Comparison of ENCODE assay signal across 25 mouse cellular contexts in the genomic region with DNA sequence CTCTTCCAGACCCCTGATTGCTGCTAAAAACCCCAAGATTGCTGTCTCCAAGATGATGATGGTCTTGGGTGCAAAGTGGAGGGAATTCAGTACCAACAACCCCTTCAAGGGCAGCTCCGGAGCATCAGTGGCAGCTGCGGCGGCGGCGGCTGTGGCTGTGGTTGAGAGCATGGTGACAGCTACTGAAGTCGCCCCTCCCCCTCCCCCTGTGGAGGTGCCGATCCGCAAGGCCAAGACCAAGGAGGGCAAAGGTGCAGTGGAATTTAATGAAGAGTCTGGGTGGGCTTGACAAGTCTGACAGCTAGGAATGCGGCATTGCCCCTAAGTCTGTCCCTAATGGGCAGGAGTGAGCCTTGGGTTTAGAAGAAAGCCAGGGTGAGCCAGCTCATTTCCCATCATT. TPM values are rescaled to one million over a fixed set of nuclear protein-coding genes. Genes with fewer than 3 reads are reported as not detected.
DNase-seq lines count a peak whose midpoint lies in the region; ATAC-seq and TF ChIP-seq lines count a peak whose summit lies in the region.
"Had no signal": no experiment of that assay in that cellular context is flagged by ENCODE, and none has a peak within 500 bp of the region (broad histone marks: within the 10 kb centered on the region; RNA-seq: fewer than 3 reads in every experiment).

No protein-coding gene starts in this region.

- TF ChIP-seq CTCF in liver, postnatal 0 days (IDR thresholded peaks at IDR 0.05; ENCODE audit: low read depth) = no peak
- no peak for TF ChIP-seq CTCF in E14TG2a.4 (conservative IDR thresholded peaks at IDR 0.05; ENCODE audit: low read length)

- H3K36me3 ChIP-seq in liver, embryonic 13.5 days = peaks cover 81% of the 10 kb centered on the region
- peaks cover 72% of the 10 kb centered on the region for H3K36me3 ChIP-seq in liver, postnatal 0 days (replicated peaks; ENCODE audit: insufficient read depth, low read length)
- peaks cover 94% of the 10 kb centered on the region for H3K36me3 ChIP-seq in E14TG2a.4 (ENCODE audit: insufficient read depth, low read length)
- peaks cover 54% of the 10 kb centered on the region for H3K36me3 ChIP-seq in limb, embryonic 11.5 days (ENCODE audit: control insufficient read depth, insufficient read depth, low read length)

- WGBS in liver, embryonic 13.5 days (ENCODE audit: insufficient replicate concordance) = 86% methylated on average over 9 of the region's 9 CpGs
- WGBS in liver, postnatal 0 days (ENCODE audit: insufficient replicate concordance) = 91% methylated on average over 9 of the region's 9 CpGs
- WGBS in limb, embryonic 11.5 days = 66% methylated on average over 9 of the region's 9 CpGs

- H3K27ac ChIP-seq in liver, embryonic 13.5 days = peak overlapping the region; percentile 34
- H3K27ac ChIP-seq in liver, postnatal 0 days (ENCODE audit: low read depth) = no peak overlapping the region
- H3K27ac ChIP-seq in limb, embryonic 11.5 days (replicated peaks; ENCODE audit: low read depth, low read length) = no peak overlapping the region
- H3K27ac ChIP-seq: embryonic facial prominence, embryonic 12.5 days; embryonic facial prominence, embryonic 15.5 days; gastrocnemius, adult 2 months; hindbrain, embryonic 14.5 days had no signal

- no peak overlapping the region for H3K4me2 ChIP-seq in liver, embryonic 13.5 days
- H3K4me2 ChIP-seq in liver, postnatal 0 days (ENCODE audit: low read depth, low read length) = no peak overlapping the region
- no peak overlapping the region for H3K4me2 ChIP-seq in limb, embryonic 11.5 days (ENCODE audit: low read depth, severe bottlenecking)
- H3K4me2 ChIP-seq: embryonic facial prominence, embryonic 12.5 days; embryonic facial prominence, embryonic 15.5 days; heart, embryonic 12.5 days; hindbrain, embryonic 14.5 days had no signal

- peaks cover 71% of the 10 kb centered on the region for H3K4me1 ChIP-seq in liver, embryonic 13.5 days (replicated peaks)
- H3K4me1 ChIP-seq in liver, postnatal 0 days (ENCODE audit: insufficient read depth) = peaks cover 32% of the 10 kb centered on the region
- peaks cover 54% of the 10 kb centered on the region for H3K4me1 ChIP-seq in E14TG2a.4 (replicated peaks; ENCODE audit: low read depth, low read length)
- peaks cover 26% of the 10 kb centered on the region for H3K4me1 ChIP-seq in limb, embryonic 11.5 days (ENCODE audit: control insufficient read depth, insufficient read depth, low read length)

- no peak overlapping the region for H3K9ac ChIP-seq in liver, embryonic 13.5 days
- H3K9ac ChIP-seq in liver, postnatal 0 days (replicated peaks) = no peak overlapping the region
- H3K9ac ChIP-seq in limb, embryonic 11.5 days (ENCODE audit: low read length) = no peak overlapping the region
- H3K9ac ChIP-seq: embryonic facial prominence, embryonic 12.5 days; embryonic facial prominence, embryonic 15.5 days; forebrain, postnatal 0 days; heart, embryonic 12.5 days; hindbrain, embryonic 14.5 days had no signal

- no peak for ATAC-seq in liver, embryonic 13.5 days (ENCODE audit: low read depth)
- ATAC-seq in liver, postnatal 0 days = no peak
- no peak for ATAC-seq in limb, embryonic 11.5 days (ENCODE audit: insufficient number of reproducible peaks, low FRiP score, low TSS enrichment, low read depth)
- ATAC-seq: forebrain, embryonic 14.5 days; forebrain, postnatal 0 days; Patski had no signal

- TF ChIP-seq EP300 in liver, postnatal 0 days (IDR thresholded peaks at IDR 0.05; ENCODE audit: low read depth) = no peak

- H3K9me3 ChIP-seq in liver, embryonic 13.5 days (replicated peaks) = no peaks in the 10 kb centered on the region
- H3K9me3 ChIP-seq in liver, postnatal 0 days (ENCODE audit: low read length) = no peaks in the 10 kb centered on the region
- H3K9me3 ChIP-seq in E14TG2a.4 (ENCODE audit: low read length) = no peaks in the 10 kb centered on the region
- no peaks in the 10 kb centered on the region for H3K9me3 ChIP-seq in limb, embryonic 11.5 days (ENCODE audit: control insufficient read depth, low read length)
- H3K9me3 ChIP-seq: embryonic facial prominence, embryonic 12.5 days; embryonic facial prominence, embryonic 15.5 days; G1E; heart, embryonic 12.5 days had no signal

- H3K4me3 ChIP-seq in liver, embryonic 13.5 days (replicated peaks) = no peak overlapping the region
- no peak overlapping the region for H3K4me3 ChIP-seq in liver, postnatal 0 days (ENCODE audit: low read depth, low read length)
- peak overlapping the region; percentile 6; the same call in 1 of the 2 replicates for H3K4me3 ChIP-seq in E14TG2a.4 (replicated peaks; ENCODE audit: low read length)
- no peak overlapping the region for H3K4me3 ChIP-seq in limb, embryonic 11.5 days (ENCODE audit: low read depth, low read length)
- H3K4me3 ChIP-seq: embryonic facial prominence, embryonic 12.5 days; embryonic facial prominence, embryonic 15.5 days; gastrocnemius, adult 2 months; heart, embryonic 12.5 days had no signal

- DNase-seq in heart, adult 11 months = peak; percentile 90
- no peak for DNase-seq in heart, postnatal 4 days
- DNase-seq in liver, embryonic 13.5 days = no peak
- no peak for DNase-seq in liver, postnatal 0 days
- DNase-seq in limb, embryonic 11.5 days (ENCODE audit: low spot score) = peak; percentile 46
- DNase-seq in kidney, adult 18-20 months = no peak
- DNase-seq: adrenal gland, adult 2 months; adrenal gland, postnatal 14 days; cerebellum, adult 11 months; cerebellum, adult 2 months; cerebellum, adult 9-11 months; forebrain, postnatal 0 days; gastrocnemius, adult 2 months; gastrocnemius, postnatal 14 days; heart, adult 18-20 months; heart, postnatal 14 days had no signal

- no peaks in the 10 kb centered on the region for H3K27me3 ChIP-seq in liver, embryonic 13.5 days
- no peaks in the 10 kb centered on the region for H3K27me3 ChIP-seq in liver, postnatal 0 days (ENCODE audit: insufficient read depth, low read length)
- no peaks in the 10 kb centered on the region for H3K27me3 ChIP-seq in E14TG2a.4 (ENCODE audit: insufficient read depth, low read length)
- H3K27me3 ChIP-seq in limb, embryonic 11.5 days (ENCODE audit: control insufficient read depth, insufficient read depth, low read length) = no peaks in the 10 kb centered on the region
- H3K27me3 ChIP-seq: embryonic facial prominence, embryonic 12.5 days; embryonic facial prominence, embryonic 15.5 days; heart, embryonic 12.5 days; Patski had no signal

RNA-seq across cellular contexts. Expression of gene Chd4, which starts 5.7 kb away (rescaled TPM):
- total RNA-seq in heart, postnatal 4 days (2021) = 100 to 1,000 TPM; 202 to 210 TPM
- polyA plus RNA-seq in liver, embryonic 13.5 days (2015; fragmentation: Nextera tagmentation; extraction: Ambion mirVana) = 29.2 and 30.0 TPM in 2 replicates
- polyA plus RNA-seq in liver, postnatal 0 days (2015; fragmentation: Nextera tagmentation; extraction: Ambion mirVana) = 20.0 and 24.5 TPM in 2 replicates
- 110 and 117 TPM in 2 replicates for polyA plus RNA-seq in limb, embryonic 11.5 days (2014; fragmentation: Nextera tagmentation; extraction: Ambion mirVana)

RNA-seq across cellular contexts. Expression of gene Nop2, which starts 30.3 kb away (rescaled TPM):
- total RNA-seq in heart, postnatal 4 days (2021) = 10 to 100 TPM; 24.4 to 25.3 TPM
- 60.6 and 65.5 TPM in 2 replicates for polyA plus RNA-seq in liver, embryonic 13.5 days (2015; fragmentation: Nextera tagmentation; extraction: Ambion mirVana)
- 23.2 and 24.8 TPM in 2 replicates for polyA plus RNA-seq in liver, postnatal 0 days (2015; fragmentation: Nextera tagmentation; extraction: Ambion mirVana)
- 71.4 and 76.3 TPM in 2 replicates for polyA plus RNA-seq in limb, embryonic 11.5 days (2014; fragmentation: Nextera tagmentation; extraction: Ambion mirVana)

RNA-seq across cellular contexts. Expression of gene Lpar5, which starts 33.7 kb away (rescaled TPM):
- total RNA-seq in heart, postnatal 4 days (2021) = not detected
- polyA plus RNA-seq in liver, embryonic 13.5 days (2015; fragmentation: Nextera tagmentation; extraction: Ambion mirVana) = 1.6 and 2.1 TPM in 2 replicates
- polyA plus RNA-seq in liver, postnatal 0 days (2015; fragmentation: Nextera tagmentation; extraction: Ambion mirVana) = 0.57 and 0.85 TPM in 2 replicates
- 0.32 TPM in 1 of 2 replicates, not detected in the other for polyA plus RNA-seq in limb, embryonic 11.5 days (2014; fragmentation: Nextera tagmentation; extraction: Ambion mirVana)
- total RNA-seq: gastrocnemius, adult 2 months had no signal
- polyA plus RNA-seq: hindbrain, embryonic 11.5 days; Patski had no signal

RNA-seq across cellular contexts. Expression of gene Iffo1, which starts 43.6 kb away (rescaled TPM):
- total RNA-seq in heart, postnatal 4 days (2021) = 10 to 100 TPM; 18.0 to 18.6 TPM
- polyA plus RNA-seq in liver, embryonic 13.5 days (2015; fragmentation: Nextera tagmentation; extraction: Ambion mirVana) = 3.7 and 3.9 TPM in 2 replicates
- polyA plus RNA-seq in liver, postnatal 0 days (2015; fragmentation: Nextera tagmentation; extraction: Ambion mirVana) = 4.2 and 4.8 TPM in 2 replicates
- polyA plus RNA-seq in limb, embryonic 11.5 days (2014; fragmentation: Nextera tagmentation; extraction: Ambion mirVana) = 12.7 and 14.5 TPM in 2 replicates

RNA-seq across cellular contexts. Expression of gene Acrbp, which starts 52.0 kb away (rescaled TPM):
- total RNA-seq in heart, postnatal 4 days (2021) = 1 to 10 TPM; 1.7 to 3.2 TPM
- 1.6 and 2.2 TPM in 2 replicates for polyA plus RNA-seq in liver, embryonic 13.5 days (2015; fragmentation: Nextera tagmentation; extraction: Ambion mirVana)
- polyA plus RNA-seq in liver, postnatal 0 days (2015; fragmentation: Nextera tagmentation; extraction: Ambion mirVana) = 1.3 and 2.0 TPM in 2 replicates
- 13.3 and 16.1 TPM in 2 replicates for polyA plus RNA-seq in limb, embryonic 11.5 days (2014; fragmentation: Nextera tagmentation; extraction: Ambion mirVana)

Comparison
In these comparisons a context has a peak if more than half of its experiments do, and no peak if none do; other contexts are left out.
1. DNase-seq: peak in heart, adult 11 months (single experiment) and limb, embryonic 11.5 days (single experiment); none in heart, postnatal 4 days (single experiment), liver, embryonic 13.5 days (single experiment), liver, postnatal 0 days (single experiment) and kidney, adult 18-20 months (single experiment).